Mouse (Mus musculus) limb, embryonic 10.5 days (tissue): ENCODE results near the gene Six1. TPM values are rescaled to one million over a fixed set of nuclear protein-coding genes. Genes with fewer than 3 reads are reported as not detected.

Experiments used
- DNase-seq: peaks from one replicate; pipeline ENCODE4 v3.0.0-alpha.2; 2017; ENCODE audit warnings: low spot score
- H3K27ac ChIP-seq: fragments of 300-500 bp; sonication (generic); 2 replicates; pipeline ENCODE4 v1.5.1; 2016; ENCODE audit warnings: mild to moderate bottlenecking
- H3K27me3 ChIP-seq: fragments of 300-500 bp; sonication (generic); 2 replicates; pipeline ENCODE4 v1.6.1; 2016; ENCODE audit warnings: low read depth, mild to moderate bottlenecking; ENCODE audit not compliant: poor library complexity, severe bottlenecking
- H3K36me3 ChIP-seq: fragments of 300-500 bp; sonication (generic); 2 replicates; pipeline ENCODE4 v1.6.1; 2016; ENCODE audit warnings: mild to moderate bottlenecking, moderate library complexity
- H3K4me1 ChIP-seq: fragments of 300-500 bp; sonication (generic); 2 replicates; pipeline ENCODE4 v1.6.1; 2016
- H3K4me3 ChIP-seq: fragments of 300-500 bp; sonication (generic); 2 replicates; pipeline ENCODE4 v1.5.1; 2016; ENCODE audit warnings: mild to moderate bottlenecking, moderate library complexity
- H3K9me3 ChIP-seq: fragments of 300-500 bp; sonication (generic); replicated peaks from 2 replicates; pipeline ENCODE4 v1.6.1; 2016; ENCODE audit warnings: mild to moderate bottlenecking
- WGBS: fragments of 180-500 bp; shearing (Covaris S2); methylation state at CpG from one replicate; pipeline ENCODE4 v1.1.7; 2016; 5-methylcytosine and 5-hydroxymethylcytosine counted together
- polyA plus RNA-seq: library from polyadenylated mRNA; unstranded; fragments of >200 nt; fragmentation: Nextera tagmentation; extraction: Ambion mirVana; gene quantifications from 2 replicates; pipeline ENCODE4 v1.2.1, GENCODE M21; 2016

Gene Six1
- polyA plus RNA-seq, 1 experiment from 2014 or later = 32.6 TPM

GRCm38 (mm10) chr12:73060805-73061410 lies 7.2 kb upstream of the Six1 start:
- Histone ChIP-seq H3K4me1 (peaks cover 15% of the 10 kb centered on the region), H3K36me3 (no peaks in the 10 kb centered on the region), H3K27me3 (no peaks in the 10 kb centered on the region), H3K9me3 (no peaks in the 10 kb centered on the region), H3K27ac (no peak overlapping the region), H3K4me3 (no peak overlapping the region)
- DNase-seq = no peak
- WGBS = 70% methylated on average over 9 of the region's 9 CpGs

- H3K36me3 ChIP-seq = no peaks in the 10 kb centered on the region
- no peak overlapping the region for H3K4me3 ChIP-seq
- peaks cover 12% of the 10 kb centered on the region for H3K27me3 ChIP-seq
- H3K27ac ChIP-seq = no peak overlapping the region
- H3K9me3 ChIP-seq = no peaks in the 10 kb centered on the region
- H3K4me1 ChIP-seq = peaks cover 49% of the 10 kb centered on the region
- no peak for DNase-seq
- WGBS = 68% methylated on average over 6 of the region's 6 CpGs
Measured at GRCm38 (mm10) chr12:73057492-73057891, 3.8 kb upstream of the Six1 start.

- WGBS = 7% methylated on average over 5 of the region's 5 CpGs
- Histone ChIP-seq H3K36me3 (no peaks in the 10 kb centered on the region), H3K27ac (peak overlapping the region; percentile 89), H3K9me3 (no peaks in the 10 kb centered on the region), H3K27me3 (peaks cover 33% of the 10 kb centered on the region), H3K4me3 (peak overlapping the region; percentile 60), H3K4me1 (peaks cover 70% of the 10 kb centered on the region)
- peak; percentile 56 for DNase-seq
Measured at GRCm38 (mm10) chr12:73055451-73055850, 1.8 kb upstream of the Six1 start.

- peaks cover 40% of the 10 kb centered on the region for H3K27me3 ChIP-seq
Measured at GRCm38 (mm10) chr12:73054576-73055185, 994 bp upstream of the Six1 start.

GRCm38 (mm10) chr12:73052651-73053591 lies 766 bp downstream of the Six1 start:
- peaks cover 58% of the 10 kb centered on the region for H3K27me3 ChIP-seq

More at GRCm38 (mm10) chr12:73054576-73055185, 994 bp upstream of the Six1 start:
- Histone ChIP-seq H3K27ac (peak overlapping the region; percentile 89), H3K9me3 (no peaks in the 10 kb centered on the region), H3K36me3 (no peaks in the 10 kb centered on the region), H3K4me3 (peak overlapping the region; percentile 60), H3K4me1 (peaks cover 77% of the 10 kb centered on the region)
- no peak for DNase-seq
- 9% methylated on average over 15 of the region's 15 CpGs for WGBS

GRCm38 (mm10) chr12:73052036-73052650 lies 1.5 kb downstream of the Six1 start:
- peak overlapping the region; percentile 60 for H3K4me3 ChIP-seq
- H3K9me3 ChIP-seq = no peaks in the 10 kb centered on the region
- no peaks in the 10 kb centered on the region for H3K36me3 ChIP-seq
- peak; percentile 83 for DNase-seq
- under 1% methylated on average over 19 of the region's 19 CpGs for WGBS
- H3K4me1 ChIP-seq = peaks cover 91% of the 10 kb centered on the region
- H3K27me3 ChIP-seq = peaks cover 66% of the 10 kb centered on the region
- H3K27ac ChIP-seq = peak overlapping the region; percentile 89

More at GRCm38 (mm10) chr12:73052651-73053591, 766 bp downstream of the Six1 start:
- Histone ChIP-seq H3K27ac (peak overlapping the region; percentile 89), H3K9me3 (no peaks in the 10 kb centered on the region), H3K36me3 (no peaks in the 10 kb centered on the region), H3K4me3 (peak overlapping the region; percentile 60), H3K4me1 (peaks cover 86% of the 10 kb centered on the region)
- WGBS = under 1% methylated on average over 34 of the region's 34 CpGs
- DNase-seq = peak; percentile 63

- Histone ChIP-seq H3K27ac (peak overlapping the region; percentile 36; the same call in 1 of the 2 replicates), H3K27me3 (peaks cover 77% of the 10 kb centered on the region), H3K36me3 (no peaks in the 10 kb centered on the region), H3K9me3 (no peaks in the 10 kb centered on the region), H3K4me1 (peaks cover 91% of the 10 kb centered on the region), H3K4me3 (peak overlapping the region; percentile 60)
- WGBS = under 1% methylated on average over 15 of the region's 15 CpGs
- peak; percentile 48 for DNase-seq
Measured at GRCm38 (mm10) chr12:73050811-73051580, 2.7 kb downstream of the Six1 start.

GRCm38 (mm10) chr12:73050305-73050704 lies 3.4 kb downstream of the Six1 start:
- peak overlapping the region; percentile 36; the same call in 1 of the 2 replicates for H3K27ac ChIP-seq
- 0% methylated on average over 13 of the region's 13 CpGs for WGBS

GRCm38 (mm10) chr12:73049520-73050225 lies 4.0 kb downstream of the Six1 start:
- no peaks in the 10 kb centered on the region for H3K9me3 ChIP-seq
- H3K4me1 ChIP-seq = peaks cover 91% of the 10 kb centered on the region
- DNase-seq = peak; percentile 46
- WGBS = 1% methylated on average over 19 of the region's 19 CpGs
- peaks cover 89% of the 10 kb centered on the region for H3K27me3 ChIP-seq
- H3K36me3 ChIP-seq = no peaks in the 10 kb centered on the region
- H3K27ac ChIP-seq = no peak overlapping the region
- peak overlapping the region; percentile 60 for H3K4me3 ChIP-seq

More at GRCm38 (mm10) chr12:73050305-73050704, 3.4 kb downstream of the Six1 start:
- H3K4me1 ChIP-seq = peaks cover 91% of the 10 kb centered on the region
- H3K4me3 ChIP-seq = peak overlapping the region; percentile 60
- no peak for DNase-seq
- H3K27me3 ChIP-seq = peaks cover 84% of the 10 kb centered on the region
- no peaks in the 10 kb centered on the region for H3K9me3 ChIP-seq
- no peaks in the 10 kb centered on the region for H3K36me3 ChIP-seq

GRCm38 (mm10) chr12:73048537-73048936 lies 5.2 kb downstream of the Six1 start:
- DNase-seq = no peak
- H3K4me3 ChIP-seq = no peak overlapping the region
- H3K9me3 ChIP-seq = no peaks in the 10 kb centered on the region
- peaks cover under 1% of the 10 kb centered on the region; the same call in 1 of the 2 replicates for H3K36me3 ChIP-seq
- peaks cover 97% of the 10 kb centered on the region for H3K27me3 ChIP-seq
- H3K4me1 ChIP-seq = peaks cover 91% of the 10 kb centered on the region
- 1% methylated on average over 3 of the region's 3 CpGs for WGBS
- H3K27ac ChIP-seq = no peak overlapping the region

- DNase-seq = no peak
- Histone ChIP-seq H3K27ac (no peak overlapping the region), H3K4me1 (peaks cover 86% of the 10 kb centered on the region), H3K9me3 (no peaks in the 10 kb centered on the region), H3K36me3 (peaks cover 6% of the 10 kb centered on the region; the same call in 1 of the 2 replicates), H3K27me3 (peaks cover 97% of the 10 kb centered on the region), H3K4me3 (no peak overlapping the region; the same call in 1 of the 2 replicates)
- WGBS = 3% methylated on average over 2 of the region's 2 CpGs
Measured at GRCm38 (mm10) chr12:73047576-73047975, 6.1 kb downstream of the Six1 start.
